Mouse (Mus musculus) CH12.LX (cell line): ENCODE measurements around the gene Fgfr2. TPM values are rescaled to one million over a fixed set of nuclear protein-coding genes. Genes with fewer than 3 reads are reported as not detected.

ENCODE experiments used
- DNase-seq: peaks from one replicate; pipeline ENCODE4 v3.0.0-alpha.2; 2013; ENCODE audit errors: extremely low read depth
- H3K27ac ChIP-seq: 2 replicates; pipeline ENCODE4 v1.5.1; 2012; ENCODE audit warnings: low read depth, mild to moderate bottlenecking, control low read depth, moderate library complexity; ENCODE audit not compliant: insufficient read depth
- H3K27me3 ChIP-seq: replicated peaks from 2 replicates; pipeline ENCODE3; 2012; ENCODE audit warnings: inconsistent platforms
- H3K36me3 ChIP-seq, 2 experiments: replicated peaks in 1 of 2; 2 replicates each; pipeline versions ENCODE3 to v1.6.1; 2012; ENCODE audit warnings: inconsistent platforms in 1 of 2, low read length in 1 of 2, mild to moderate bottlenecking in 1 of 2, mixed read lengths in 1 of 2, moderate library complexity in 1 of 2; ENCODE audit not compliant: control insufficient read depth in 1 of 2, insufficient read depth in 1 of 2
- H3K4me1 ChIP-seq, 2 experiments: 2 replicates each; pipeline ENCODE4 v1.6.1; 2012; ENCODE audit warnings: inconsistent platforms in 1 of 2, moderate library complexity in 1 of 2; ENCODE audit not compliant: insufficient read depth in 2 of 2, control insufficient read depth in 1 of 2
- H3K4me2 ChIP-seq: 2 replicates; pipeline ENCODE4 v1.6.1; 2012; ENCODE audit warnings: low read depth, mild to moderate bottlenecking, control low read depth; ENCODE audit not compliant: poor library complexity, insufficient read depth, severe bottlenecking
- H3K4me3 ChIP-seq, 3 experiments: fragments of 150-350 bp in 1 of 3; sonication (generic) in 1 of 3; replicated peaks in 1 of 3; 2 replicates each; pipeline versions ENCODE3 to v1.5.1; 2011 to 2012; ENCODE audit warnings: low read depth in 2 of 3, low read length in 2 of 3, mild to moderate bottlenecking in 2 of 3, moderate library complexity in 2 of 3, control low read depth in 1 of 3, improper control_type of control experiment in 1 of 3, inconsistent platforms in 1 of 3, mixed read lengths in 1 of 3; ENCODE audit not compliant: poor library complexity in 1 of 3
- H3K79me2 ChIP-seq: replicated peaks from 2 replicates; pipeline ENCODE4 v1.6.1; 2012; ENCODE audit warnings: mild to moderate bottlenecking, moderate library complexity; ENCODE audit not compliant: control insufficient read depth, poor library complexity, insufficient read depth, severe bottlenecking; ENCODE audit errors: extremely low read depth
- H3K9ac ChIP-seq: 2 replicates; pipeline ENCODE4 v1.6.1; 2012; ENCODE audit warnings: low read depth, mild to moderate bottlenecking, control low read depth, moderate library complexity; ENCODE audit not compliant: insufficient read depth
- H3K9me3 ChIP-seq: replicated peaks from 2 replicates; pipeline ENCODE3; 2012; ENCODE audit warnings: low read length, inconsistent platforms, mixed read lengths
- EP300 ChIP-seq: IDR thresholded peaks from 2 replicates; pipeline ENCODE4 v1.6.1; 2011; ENCODE audit warnings: low read length, improper control_type of control experiment
- JUN ChIP-seq: IDR thresholded peaks from 2 replicates; pipeline ENCODE4 v1.6.1; 2011; ENCODE audit warnings: low read depth, mild to moderate bottlenecking, low read length, improper control_type of control experiment, moderate library complexity; ENCODE audit not compliant: insufficient read depth
- KAT2A ChIP-seq: IDR thresholded peaks from 2 replicates; pipeline ENCODE4 v1.6.1; 2012; ENCODE audit warnings: low read length, improper control_type of control experiment, inconsistent platforms; ENCODE audit not compliant: insufficient replicate concordance
- MAX ChIP-seq: IDR thresholded peaks from 2 replicates; pipeline ENCODE4 v1.6.1; 2011; ENCODE audit warnings: low read length, improper control_type of control experiment
- MXI1 ChIP-seq: IDR thresholded peaks from 2 replicates; pipeline ENCODE4 v1.6.1; 2011; ENCODE audit warnings: mild to moderate bottlenecking, low read depth, low read length, improper control_type of control experiment
- NELFE ChIP-seq: IDR thresholded peaks from 2 replicates; pipeline ENCODE4 v1.6.1; 2011; ENCODE audit warnings: low read depth, low read length, improper control_type of control experiment
- NRF1 ChIP-seq: IDR thresholded peaks from 2 replicates; pipeline ENCODE4 v1.6.1; 2014; ENCODE audit warnings: low read depth, mild to moderate bottlenecking, inconsistent platforms, low read length, improper control_type of control experiment, moderate library complexity
- POLR2AphosphoS2 ChIP-seq: IDR thresholded peaks from 2 replicates; pipeline ENCODE4 v1.6.1; 2011; ENCODE audit warnings: low read depth, low read length, improper control_type of control experiment
- RCOR1 ChIP-seq: conservative IDR thresholded peaks from 2 replicates; pipeline ENCODE4 v1.6.1; 2012; ENCODE audit warnings: low read depth, mild to moderate bottlenecking, inconsistent platforms, low read length, improper control_type of control experiment
- SMC3 ChIP-seq: IDR thresholded peaks from 2 replicates; pipeline ENCODE4 v1.6.1; 2011; ENCODE audit warnings: low read depth, low read length, improper control_type of control experiment
- TBP ChIP-seq: conservative IDR thresholded peaks from 2 replicates; pipeline ENCODE4 v1.6.1; 2011; ENCODE audit warnings: low read depth, low read length, improper control_type of control experiment
- UBTF ChIP-seq: IDR thresholded peaks from 2 replicates; pipeline ENCODE4 v1.6.1; 2012; ENCODE audit warnings: low read depth, mild to moderate bottlenecking, inconsistent platforms, low read length, improper control_type of control experiment, moderate library complexity
- ZKSCAN1 ChIP-seq: IDR thresholded peaks from 2 replicates; pipeline ENCODE4 v1.6.1; 2012; ENCODE audit warnings: low read depth, inconsistent platforms, low read length, improper control_type of control experiment, borderline replicate concordance
- ZMIZ1 ChIP-seq: IDR thresholded peaks from 2 replicates; pipeline ENCODE4 v1.6.1; 2012; ENCODE audit warnings: low read depth, mild to moderate bottlenecking, inconsistent platforms, low read length, improper control_type of control experiment
- dilution Hi-C: fragments of 300-500 bp; cut with MboI; formaldehyde crosslinking; loops from 2 replicates; pipeline ENCODE4 v1.14.3; 2020; ENCODE audit warnings: low sequenced_read_pairs; ENCODE audit not compliant: extremely low pct_unique_long_range_greater_than_20kb, extremely low pct_ligation_motif_present
- in situ Hi-C: fragments of 300-500 bp; cut with MboI; formaldehyde crosslinking; loops from 3 replicates; pipeline ENCODE4 v1.14.3; 2019; ENCODE audit warnings: low sequenced_read_pairs, low pct_ligation_motif_present, low pct_unique_long_range_greater_than_20kb, mixed read lengths
- polyA plus RNA-seq: library from polyadenylated mRNA; unstranded; fragments of >175 nt; gene quantifications from 2 replicates; pipeline ENCODE4 v1.2.1, GENCODE M21; 2012; ENCODE audit warnings: low read depth; ENCODE audit not compliant: insufficient read length
- total RNA-seq, 2 experiments: library from RNA; depleted of rRNA; stranded (reverse); fragments of 300-350 nt in 1 of 2; fragments of >200 nt in 1 of 2; gene quantifications; 2 replicates each; pipeline ENCODE4 v1.2.3; 2012 to 2014

The Fgfr2 gene
- total and polyA plus RNA-seq, 3 experiments = not detected

DNA sequence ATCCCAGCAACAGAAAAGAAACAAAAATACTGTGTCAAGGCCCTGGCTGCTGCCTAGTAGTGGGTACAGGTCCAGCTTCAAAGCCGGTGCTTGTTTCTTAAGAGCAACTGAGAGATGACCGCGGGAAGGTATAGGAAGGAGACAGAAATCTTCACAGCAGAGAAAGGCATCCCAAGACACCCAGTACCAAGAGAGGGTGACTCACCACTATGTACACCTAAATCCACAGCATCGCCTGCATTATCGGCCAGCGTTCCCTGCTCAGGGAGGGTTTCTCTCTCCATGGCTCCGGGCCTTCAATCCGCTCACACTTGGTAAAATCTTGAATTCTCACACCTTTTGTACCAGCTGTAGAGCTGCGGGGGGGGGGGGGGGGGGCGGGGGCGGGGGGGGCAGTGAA is 2550.3 kb downstream of the Fgfr2 start, which contains the start of gene Nsmce4a:
Nsmce4a (minus strand) TSS at position 298 of the 400 bp plus-strand sequence.
- in situ Hi-C loops = no loop called here
- dilution Hi-C loops = no loop called here
- DNase-seq = no peak
- Histone ChIP-seq H3K36me3 (no peaks in the 10 kb centered on the region), H3K27me3 (peaks cover 3% of the 10 kb centered on the region), H3K4me1 (peaks cover 11 to 46% of the 10 kb centered on the region in 2 experiments), H3K27ac (no peak within 1 kb of the TSS), H3K4me3 (no peak within 1 kb of the TSS), H3K9ac (no peak within 1 kb of the TSS), H3K4me2 (no peak within 1 kb of the TSS), H3K9me3 (no peaks in the 10 kb centered on the region), H3K79me2 (no peaks in the 10 kb centered on the region)
- TF ChIP-seq MAX = no peak
- no peak for TF ChIP-seq EP300
- no peak for TF ChIP-seq JUN
- no peak for TF ChIP-seq KAT2A
- no peak for TF ChIP-seq MXI1
- no peak for TF ChIP-seq NELFE

DNA sequence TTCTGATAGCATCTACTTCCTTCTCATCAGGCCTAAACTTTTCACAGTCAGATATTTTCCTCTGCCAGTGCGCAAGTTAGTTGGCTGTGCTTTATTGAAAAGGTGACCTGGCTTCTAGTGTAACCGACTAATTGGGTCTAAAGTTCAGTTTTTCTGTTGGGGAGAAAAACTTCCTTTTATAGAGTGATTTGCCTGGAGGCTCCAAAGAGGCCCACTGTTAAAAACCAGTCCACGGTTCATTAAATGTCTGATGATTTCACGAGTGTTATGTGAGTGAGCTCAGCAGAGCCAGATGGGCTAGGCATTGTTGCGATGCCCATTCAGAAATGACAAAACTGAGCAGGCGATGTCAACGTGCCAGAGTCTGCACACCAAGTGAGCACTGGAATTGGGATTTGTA is 2552.7 kb downstream of the Fgfr2 start:
- no peak overlapping the region for H3K27ac ChIP-seq
- no peak overlapping the region for H3K9ac ChIP-seq
- H3K9me3 ChIP-seq = no peaks in the 10 kb centered on the region
- in situ Hi-C loops (no loop called here), dilution Hi-C loops (no loop called here)
- H3K4me3 ChIP-seq = no peak overlapping the region
- peaks cover 1% of the 10 kb centered on the region for H3K27me3 ChIP-seq
- no peaks in the 10 kb centered on the region for H3K79me2 ChIP-seq
- H3K36me3 ChIP-seq = no peaks in the 10 kb centered on the region
- TF ChIP-seq ZMIZ1 (no peak), MXI1 (no peak), RCOR1 (no peak), MAX (no peak), NELFE (no peak), SMC3 (no peak), POLR2AphosphoS2 (no peak), UBTF (no peak), ZKSCAN1 (no peak), NRF1 (no peak), TBP (no peak)
- peaks cover 7 to 32% of the 10 kb centered on the region in 2 experiments for H3K4me1 ChIP-seq
- no peak for DNase-seq
- no peak overlapping the region for H3K4me2 ChIP-seq
